Mouse (Mus musculus): ENCODE results near the gene Naaladl1. TPM values are rescaled to one million over a fixed set of nuclear protein-coding genes. Genes with fewer than 3 reads are reported as not detected.

The Naaladl1 gene
- polyA plus RNA-seq (2016; fragmentation: Nextera tagmentation; extraction: Ambion mirVana) = 0.64 and 0.90 TPM in 2 replicates

- Histone ChIP-seq H3K27ac (0 out of 2 replicates have a peak within 1 kb of the TSS, but pooled peaks have one; percentile 5), H3K4me3 (no peak within 1 kb of the TSS), H3K36me3 (0 out of 2 replicates have a peak, but pooled peaks cover 5% of the 10 kb centered on the region), H3K4me1 (replicated peaks) (no peaks in the 10 kb centered on the region; the same call in 1 of the 2 replicates), H3K27me3 (ENCODE audit: insufficient read depth, poor library complexity, severe bottlenecking) (no peaks in the 10 kb centered on the region), H3K9me3 (no peaks in the 10 kb centered on the region)
- 85% methylated on average over 7 of the region's 7 CpGs for WGBS
- DNase-seq (ENCODE audit: low spot score) = no peak
These were observed at the start of gene Naaladl1 for GRCm38 (mm10) chr19:6105586-6105985. Gene Naaladl1 (plus strand): TSS chr19:6105782.

- H3K9me3 ChIP-seq = no peaks in the 10 kb centered on the region
- peaks cover 26% of the 10 kb centered on the region for H3K4me1 ChIP-seq (replicated peaks)
- WGBS = 71% methylated on average over 4 of the region's 4 CpGs
- peaks cover 65% of the 10 kb centered on the region for H3K36me3 ChIP-seq
- peak overlapping the region; percentile 72 for H3K4me3 ChIP-seq
- no peak for DNase-seq (ENCODE audit: low spot score)
- no peaks in the 10 kb centered on the region for H3K27me3 ChIP-seq (ENCODE audit: insufficient read depth, poor library complexity, severe bottlenecking)
- no peak overlapping the region for H3K27ac ChIP-seq
These were observed 48.9 kb upstream of the Naaladl1 start for GRCm38 (mm10) chr19:6056696-6057095.

GRCm38 (mm10) chr19:6057313-6058096, 48.1 kb upstream of the Naaladl1 start, which contains the start of the genes Mrpl49 and Fau:
Gene Mrpl49 (minus strand): TSS chr19:6057785.
Gene Fau (plus strand): TSS chr19:6057844.
- Histone ChIP-seq H3K4me1 (replicated peaks) (peaks cover 34% of the 10 kb centered on the region), H3K9me3 (no peaks in the 10 kb centered on the region), H3K4me3 (peak within 1 kb of the TSS; percentile 72), H3K27me3 (ENCODE audit: insufficient read depth, poor library complexity, severe bottlenecking) (no peaks in the 10 kb centered on the region), H3K27ac (peak within 1 kb of the TSS; percentile 93), H3K36me3 (peaks cover 59% of the 10 kb centered on the region)
- peak; percentile 99 for DNase-seq (ENCODE audit: low spot score)
- under 1% methylated on average over 63 of the region's 63 CpGs for WGBS

- Histone ChIP-seq H3K27ac (peak overlapping the region; percentile 93), H3K36me3 (peaks cover 59% of the 10 kb centered on the region)
- WGBS = 37% methylated on average over 5 of the region's 5 CpGs
These were observed 47.1 kb upstream of the Naaladl1 start for GRCm38 (mm10) chr19:6058513-6058912.

GRCm38 (mm10) chr19:6058966-6059365, 46.6 kb upstream of the Naaladl1 start:
- peak overlapping the region; percentile 72 for H3K4me3 ChIP-seq
- no peaks in the 10 kb centered on the region for H3K9me3 ChIP-seq
- 87% methylated on average over 5 of the region's 5 CpGs for WGBS
- DNase-seq (ENCODE audit: low spot score) = no peak
- H3K27ac ChIP-seq = peak overlapping the region; percentile 93; the same call in 1 of the 2 replicates
- peaks cover 55% of the 10 kb centered on the region for H3K36me3 ChIP-seq
- H3K27me3 ChIP-seq (ENCODE audit: insufficient read depth, poor library complexity, severe bottlenecking) = no peaks in the 10 kb centered on the region
- peaks cover 46% of the 10 kb centered on the region for H3K4me1 ChIP-seq (replicated peaks)

More at GRCm38 (mm10) chr19:6058513-6058912, 47.1 kb upstream of the Naaladl1 start:
- Histone ChIP-seq H3K4me1 (replicated peaks) (peaks cover 43% of the 10 kb centered on the region), H3K4me3 (peak overlapping the region; percentile 72), H3K27me3 (ENCODE audit: insufficient read depth, poor library complexity, severe bottlenecking) (no peaks in the 10 kb centered on the region), H3K9me3 (no peaks in the 10 kb centered on the region)
- no peak for DNase-seq (ENCODE audit: low spot score)

- WGBS = under 1% methylated on average over 58 of the region's 58 CpGs
- H3K4me1 ChIP-seq (replicated peaks) = peaks cover 49% of the 10 kb centered on the region
- H3K27ac ChIP-seq = peak within 1 kb of the TSS; percentile 96
- H3K9me3 ChIP-seq = no peaks in the 10 kb centered on the region
- peak; percentile 91 for DNase-seq (ENCODE audit: low spot score)
- peak within 1 kb of the TSS; percentile 90 for H3K4me3 ChIP-seq
- H3K27me3 ChIP-seq (ENCODE audit: insufficient read depth, poor library complexity, severe bottlenecking) = no peaks in the 10 kb centered on the region
- peaks cover 34% of the 10 kb centered on the region for H3K36me3 ChIP-seq
These were observed 44.5 kb upstream of the Naaladl1 start, which contains the start of gene Znhit2 for GRCm38 (mm10) chr19:6061021-6061533. Gene Znhit2 (plus strand): TSS chr19:6061192.

GRCm38 (mm10) chr19:6061641-6062302, 43.8 kb upstream of the Naaladl1 start:
- no peaks in the 10 kb centered on the region for H3K9me3 ChIP-seq
- peak; percentile 55 for DNase-seq (ENCODE audit: low spot score)
- H3K4me3 ChIP-seq = peak overlapping the region; percentile 90
- 4% methylated on average over 44 of the region's 44 CpGs for WGBS
- peak overlapping the region; percentile 96 for H3K27ac ChIP-seq
- no peaks in the 10 kb centered on the region for H3K27me3 ChIP-seq (ENCODE audit: insufficient read depth, poor library complexity, severe bottlenecking)
- H3K36me3 ChIP-seq = peaks cover 32% of the 10 kb centered on the region
- peaks cover 49% of the 10 kb centered on the region for H3K4me1 ChIP-seq (replicated peaks)

GRCm38 (mm10) chr19:6062418-6062817, 43.2 kb upstream of the Naaladl1 start:
- Histone ChIP-seq H3K27ac (peak overlapping the region; percentile 96), H3K9me3 (no peaks in the 10 kb centered on the region), H3K4me3 (peak overlapping the region; percentile 90), H3K36me3 (peaks cover 32% of the 10 kb centered on the region), H3K27me3 (ENCODE audit: insufficient read depth, poor library complexity, severe bottlenecking) (no peaks in the 10 kb centered on the region), H3K4me1 (replicated peaks) (peaks cover 54% of the 10 kb centered on the region)
- no peak for DNase-seq (ENCODE audit: low spot score)
- 74% methylated on average over 5 of the region's 5 CpGs for WGBS

- H3K36me3 ChIP-seq = peaks cover 32% of the 10 kb centered on the region
- 95% methylated on average over 6 of the region's 6 CpGs for WGBS
- no peak overlapping the region for H3K27ac ChIP-seq
- H3K9me3 ChIP-seq = no peaks in the 10 kb centered on the region
- peak overlapping the region; percentile 90 for H3K4me3 ChIP-seq
- H3K4me1 ChIP-seq (replicated peaks) = peaks cover 60% of the 10 kb centered on the region
- DNase-seq (ENCODE audit: low spot score) = no peak
- H3K27me3 ChIP-seq (ENCODE audit: insufficient read depth, poor library complexity, severe bottlenecking) = no peaks in the 10 kb centered on the region
These were observed 42.5 kb upstream of the Naaladl1 start for GRCm38 (mm10) chr19:6063081-6063480.

- DNase-seq (ENCODE audit: low spot score) = no peak
- H3K9me3 ChIP-seq = no peaks in the 10 kb centered on the region
- peaks cover 44% of the 10 kb centered on the region for H3K36me3 ChIP-seq
- H3K27me3 ChIP-seq (ENCODE audit: insufficient read depth, poor library complexity, severe bottlenecking) = no peaks in the 10 kb centered on the region
- WGBS = 43% methylated on average over 5 of the region's 5 CpGs
- H3K4me1 ChIP-seq (replicated peaks) = peaks cover 52% of the 10 kb centered on the region
- peak overlapping the region; percentile 70 for H3K4me3 ChIP-seq
- H3K27ac ChIP-seq = peak overlapping the region; percentile 89
These were observed 39.0 kb upstream of the Naaladl1 start for GRCm38 (mm10) chr19:6066571-6066970.

- peaks cover 46% of the 10 kb centered on the region for H3K36me3 ChIP-seq
- peak; percentile 90 for DNase-seq (ENCODE audit: low spot score)
- under 1% methylated on average over 30 of the region's 30 CpGs for WGBS
These were observed 38.4 kb upstream of the Naaladl1 start for GRCm38 (mm10) chr19:6067011-6067723.

More at GRCm38 (mm10) chr19:6067011-6067723, 38.4 kb upstream of the Naaladl1 start:
- peak overlapping the region; percentile 89 for H3K27ac ChIP-seq
- no peaks in the 10 kb centered on the region for H3K27me3 ChIP-seq (ENCODE audit: insufficient read depth, poor library complexity, severe bottlenecking)
- peaks cover 46% of the 10 kb centered on the region for H3K4me1 ChIP-seq (replicated peaks)
- H3K4me3 ChIP-seq = peak overlapping the region; percentile 70
- no peaks in the 10 kb centered on the region for H3K9me3 ChIP-seq
